Mouse (Mus musculus) lung, postnatal 0 days (tissue): ENCODE measurements at regions not wholly inside any gene's neighbourhood (a gene's known extent, or its start where the extent isn't known, plus 50 kb on each side); places are given as distances from the start of the nearest gene placed in this dataset.

Experiments
- CTCF ChIP-seq: IDR thresholded peaks from 2 replicates; pipeline ENCODE4 v1.5.1; 2016; ENCODE audit warnings: antibody characterized with exemption, mild to moderate bottlenecking
- EP300 ChIP-seq: IDR thresholded peaks from 2 replicates; pipeline ENCODE4 v1.6.1; 2016; ENCODE audit warnings: antibody characterized with exemption, mild to moderate bottlenecking, control low read depth

DNA sequence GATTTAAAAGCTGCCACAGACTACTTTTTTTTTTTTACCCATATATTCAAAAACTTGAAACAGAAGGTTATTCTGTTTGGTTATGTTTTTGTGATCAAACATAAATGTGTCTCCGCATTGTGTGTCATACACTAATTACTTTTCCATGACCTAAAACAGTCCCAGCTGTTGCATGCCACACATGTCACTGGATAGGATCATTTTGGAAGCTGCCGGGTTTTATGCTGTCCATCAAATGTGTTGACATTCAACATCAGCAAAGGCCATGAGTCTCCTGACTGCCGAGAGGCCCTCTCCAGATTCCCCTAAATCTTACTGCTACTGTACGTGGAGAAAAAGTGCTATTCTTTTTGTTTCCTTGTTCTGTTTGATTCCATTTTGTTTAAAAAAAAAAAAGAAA is 99.4 kb upstream of the Nek7 start:
- TF ChIP-seq EP300 (no peak), CTCF (no peak)
